Mouse (Mus musculus) megakaryocyte, adult 5-6 weeks (primary cell): ENCODE data around the gene Tcap. TPM values are rescaled to one million over a fixed set of nuclear protein-coding genes. Genes with fewer than 3 reads are reported as not detected.

Experiments
- ATAC-seq: 2 replicates; pipeline ENCODE4 v1.8.0; 2016; ENCODE audit warnings: mild to moderate bottlenecking, inconsistent platforms; ENCODE audit not compliant: poor library complexity, severe bottlenecking
- total RNA-seq, 2 experiments: library from RNA; stranded (forward) in 1 of 2; stranded (reverse) in 1 of 2; fragments of 153-499, 151-499 nt in 1 of 2; fragments of 221-1000, 200-1000 nt in 1 of 2; gene quantifications; 2 replicates each; pipeline versions ENCODE4 v1.2.3 to v1.2.4; 2015 to 2017

Tcap gene
- total RNA-seq, 2 experiments from 2014 or later: not detected

DNA sequence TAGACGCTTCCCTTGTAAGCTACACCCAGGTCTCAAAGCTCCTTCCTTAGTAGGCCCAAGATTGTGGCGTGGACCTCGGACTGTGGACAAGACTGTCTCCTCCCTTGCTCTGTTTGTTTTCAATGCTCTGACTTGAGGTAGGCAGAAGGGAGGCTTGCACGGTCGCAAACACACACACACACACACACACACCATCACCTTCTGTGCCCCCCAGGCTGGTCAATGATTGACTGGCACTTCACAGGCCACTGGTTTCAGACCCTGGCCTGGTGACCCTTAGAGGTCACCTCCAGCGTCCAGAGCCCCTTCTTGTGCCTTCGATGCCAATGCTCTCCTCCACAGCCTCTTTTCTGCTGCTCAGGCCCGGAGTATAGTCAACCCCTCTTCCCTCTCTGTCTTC lies 25.3 kb downstream of the Tcap start:
- no peak for ATAC-seq

- ATAC-seq: no peak
Measured at GRCm38 (mm10) chr11:98409341-98409822, 25.8 kb downstream of the Tcap start.

DNA sequence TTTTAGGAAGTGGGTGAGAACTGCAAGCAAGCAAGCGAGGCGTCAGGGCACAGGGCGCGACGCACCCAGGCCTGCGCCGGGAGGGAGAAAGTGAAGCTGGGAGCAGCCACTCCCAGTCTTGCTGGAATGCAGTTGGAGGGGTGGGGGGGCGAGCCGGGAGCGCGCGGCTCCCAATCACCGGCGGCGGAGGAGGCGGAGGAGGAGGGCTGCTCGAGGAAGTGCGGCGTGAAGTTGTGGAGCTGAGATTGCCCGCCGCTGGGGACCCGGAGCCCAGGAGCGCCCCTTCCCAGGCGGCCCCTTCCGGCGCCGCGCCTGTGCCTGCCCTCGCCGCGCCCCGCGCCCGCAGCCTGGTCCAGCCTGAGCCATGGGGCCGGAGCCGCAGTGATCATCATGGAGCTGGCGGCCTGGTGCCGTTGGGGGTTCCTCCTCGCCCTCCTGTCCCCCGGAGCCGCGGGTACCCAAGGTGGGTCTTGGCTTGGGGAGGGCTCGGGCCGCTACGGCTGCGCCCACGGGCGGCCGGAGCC lies 28.7 kb downstream of the Tcap start, which contains the start of gene Erbb2:
Gene Erbb2 (plus strand): TSS at position 198 of the 524 bp plus-strand sequence.
- ATAC-seq: no peak

- ATAC-seq: no peak
Measured at GRCm38 (mm10) chr11:98412797-98413301, 29.2 kb downstream of the Tcap start.

- ATAC-seq: no peak
Measured at GRCm38 (mm10) chr11:98413731-98414130, 30.1 kb downstream of the Tcap start.

DNA sequence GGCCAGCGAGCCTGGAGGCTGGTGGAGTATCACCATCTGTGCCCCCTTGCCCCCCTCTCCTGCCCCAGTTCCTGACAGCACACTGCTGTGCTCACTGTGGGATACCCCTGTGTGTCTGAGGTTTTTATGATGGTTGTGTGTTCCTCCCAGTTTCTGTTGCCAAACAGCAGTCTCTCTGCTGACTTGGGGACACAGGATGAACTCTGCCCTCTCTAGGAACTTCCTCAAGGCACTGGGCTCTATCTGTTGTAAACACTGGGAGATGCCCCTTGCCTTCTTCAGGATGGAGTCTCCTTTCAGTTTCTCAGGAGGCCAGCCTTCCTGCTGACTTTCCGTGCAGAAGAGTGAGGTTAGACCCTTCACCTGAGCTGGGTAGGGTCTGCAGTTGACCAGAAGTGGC lies 30.6 kb downstream of the Tcap start:
- ATAC-seq: no peak

DNA sequence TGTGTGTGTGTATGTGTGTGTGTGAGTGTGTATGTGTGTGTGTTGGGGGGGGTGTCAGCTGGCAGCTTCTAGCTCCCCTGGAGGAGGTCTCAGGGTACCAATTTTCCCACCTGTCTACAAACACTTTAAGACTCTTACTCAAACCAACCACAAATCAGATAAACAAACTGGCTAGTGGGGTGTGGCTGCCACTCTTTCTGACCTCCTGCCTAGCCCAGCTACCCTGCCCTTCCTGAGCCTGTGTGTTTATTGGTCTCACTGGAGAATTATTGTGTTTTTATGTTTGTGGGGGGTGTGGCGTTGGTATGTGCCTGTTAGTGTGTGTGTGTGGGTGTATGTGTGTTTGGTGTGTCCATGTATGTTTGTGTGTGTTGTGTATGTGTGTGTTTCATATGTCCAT lies 33.5 kb downstream of the Tcap start:
- ATAC-seq: no peak

DNA sequence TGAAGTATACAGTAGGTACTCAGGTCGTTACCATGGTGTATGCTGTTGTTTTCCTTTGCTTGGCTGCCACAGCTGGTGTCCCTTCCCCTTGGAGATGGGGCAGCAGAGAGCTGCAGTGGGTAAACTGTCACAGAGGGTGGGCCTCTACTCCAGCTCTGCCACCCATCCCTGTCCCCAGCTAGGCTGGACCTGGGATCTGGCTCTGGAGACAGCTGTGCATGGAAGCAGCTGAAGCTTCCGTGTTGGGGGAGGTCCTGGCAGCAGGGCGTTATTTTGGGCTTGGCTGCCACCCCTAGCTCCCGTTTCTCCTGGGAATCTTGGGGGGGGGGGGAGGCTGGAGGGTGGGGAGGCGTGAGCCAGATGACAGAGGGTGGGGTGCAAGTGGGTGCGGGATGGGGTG lies 34.7 kb downstream of the Tcap start:
- ATAC-seq: no peak

GRCm38 (mm10) chr11:98418939-98419547 lies 35.4 kb downstream of the Tcap start:
- no peak for ATAC-seq

- ATAC-seq: no peak
Measured at GRCm38 (mm10) chr11:98426592-98426991, 43.0 kb downstream of the Tcap start.

DNA sequence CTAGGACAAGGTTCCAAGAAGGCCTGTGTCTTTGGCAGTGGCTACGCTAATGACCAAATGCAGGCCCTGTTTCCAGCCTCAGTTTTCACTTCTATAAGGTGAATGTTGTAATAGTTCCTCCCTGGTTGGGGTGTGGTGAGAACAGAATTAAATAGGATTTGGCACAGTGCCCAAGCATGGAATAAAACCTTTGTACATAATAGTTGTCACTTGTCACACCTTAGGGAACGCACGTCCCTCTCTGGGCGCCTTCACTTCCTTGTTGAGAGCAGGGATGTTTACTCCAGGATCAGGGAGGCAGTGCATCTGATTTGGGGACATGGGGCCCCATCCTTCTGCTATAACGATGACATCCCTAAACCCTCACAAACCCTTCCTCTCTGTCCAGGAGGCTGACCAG lies 44.8 kb downstream of the Tcap start:
- ATAC-seq: no peak

- no peak for ATAC-seq
Measured at GRCm38 (mm10) chr11:98431743-98432502, 48.3 kb downstream of the Tcap start.

Other genes with a start within 250 kb of the Tcap start
- gene Fbxl20, start 233.4 kb upstream of the Tcap start, total RNA-seq (2015): 11.3 and 12.6 TPM in 2 replicates
- gene Fbxl20, start 233.4 kb upstream of the Tcap start, total RNA-seq (2017): 12.4 and 14.8 TPM in 2 replicates
- 64.5 and 70.6 TPM in 2 replicates for gene Med1, start 190.5 kb upstream of the Tcap start, total RNA-seq (2015)
- gene Med1, start 190.5 kb upstream of the Tcap start, total RNA-seq (2017): 32.5 and 36.3 TPM in 2 replicates
- 40.6 and 43.8 TPM in 2 replicates for gene Cdk12, start 180.8 kb upstream of the Tcap start, total RNA-seq (2015)
- gene Cdk12, start 180.8 kb upstream of the Tcap start, total RNA-seq (2017): 50.2 and 52.2 TPM in 2 replicates
- not detected in 2 replicates for gene Neurod2, start 54.2 kb upstream of the Tcap start, total RNA-seq (2015)
- not detected in 2 replicates for gene Neurod2, start 54.2 kb upstream of the Tcap start, total RNA-seq (2017)
- not detected in 2 replicates for gene Ppp1r1b, start 35.4 kb upstream of the Tcap start, total RNA-seq (2015)
- not detected in 2 replicates for gene Ppp1r1b, start 35.4 kb upstream of the Tcap start, total RNA-seq (2017)
- 24.0 and 28.5 TPM in 2 replicates for gene Stard3, start 25.4 kb upstream of the Tcap start, total RNA-seq (2015)
- 36.0 and 39.9 TPM in 2 replicates for gene Stard3, start 25.4 kb upstream of the Tcap start, total RNA-seq (2017)
- gene Pnmt, start 2.6 kb downstream of the Tcap start, total RNA-seq (2015): not detected in 2 replicates
- not detected in 2 replicates for gene Pnmt, start 2.6 kb downstream of the Tcap start, total RNA-seq (2017)
- 2.1 and 3.3 TPM in 2 replicates for gene Pgap3, start 16.7 kb downstream of the Tcap start, total RNA-seq (2015)
- gene Pgap3, start 16.7 kb downstream of the Tcap start, total RNA-seq (2017): 2.2 and 2.7 TPM in 2 replicates
- not detected in 2 replicates for gene Erbb2, start 28.7 kb downstream of the Tcap start, total RNA-seq (2015)
- gene Erbb2, start 28.7 kb downstream of the Tcap start, total RNA-seq (2017): 0.28 TPM in 1 of 2 replicates, not detected in the other
- gene Mien1, start 55.2 kb downstream of the Tcap start, total RNA-seq (2015): 56.6 and 65.4 TPM in 2 replicates
- gene Mien1, start 55.2 kb downstream of the Tcap start, total RNA-seq (2017): 31.5 and 38.0 TPM in 2 replicates
- gene Grb7, start 62.6 kb downstream of the Tcap start, total RNA-seq (2015): not detected in 2 replicates
- gene Grb7, start 62.6 kb downstream of the Tcap start, total RNA-seq (2017): not detected in 2 replicates
- gene Ikzf3, start 162.2 kb downstream of the Tcap start, total RNA-seq (2015): 6.0 and 9.9 TPM in 2 replicates
- 6.6 and 11.0 TPM in 2 replicates for gene Ikzf3, start 162.2 kb downstream of the Tcap start, total RNA-seq (2017)
- gene Zpbp2, start 167.3 kb downstream of the Tcap start, total RNA-seq (2015): 0.34 and 5.4 TPM in 2 replicates
- gene Zpbp2, start 167.3 kb downstream of the Tcap start, total RNA-seq (2017): 0.81 TPM in 1 of 2 replicates, not detected in the other
- 5.1 and 7.8 TPM in 2 replicates for gene Ormdl3, start 203.6 kb downstream of the Tcap start, total RNA-seq (2015)
- 6.3 and 8.8 TPM in 2 replicates for gene Ormdl3, start 203.6 kb downstream of the Tcap start, total RNA-seq (2017)
- not detected in 2 replicates for gene Lrrc3c, start 214.5 kb downstream of the Tcap start, total RNA-seq (2015)
- not detected in 2 replicates for gene Lrrc3c, start 214.5 kb downstream of the Tcap start, total RNA-seq (2017)
- 5.5 and 7.0 TPM in 2 replicates for gene Gm12355, start 241.8 kb downstream of the Tcap start, total RNA-seq (2015)
- 1.8 and 3.3 TPM in 2 replicates for gene Gm12355, start 241.8 kb downstream of the Tcap start, total RNA-seq (2017)
- gene Gsdma3, start 242.5 kb downstream of the Tcap start, total RNA-seq (2015): not detected in 2 replicates
- not detected in 2 replicates for gene Gsdma3, start 242.5 kb downstream of the Tcap start, total RNA-seq (2017)